Mouse (Mus musculus) stomach, embryonic 15.5 days (tissue): ENCODE data around the gene Slc9b2. TPM values are rescaled to one million over a fixed set of nuclear protein-coding genes. Genes with fewer than 3 reads are reported as not detected.

Experiments used
- ATAC-seq: fragments of 200-750 bp; cut with Nextera tagmentation; 2 replicates; pipeline ENCODE4 v1.8.0; 2017; ENCODE audit warnings: low read depth, moderate number of reproducible peaks, moderate TSS enrichment; ENCODE audit not compliant: insufficient read depth, low FRiP score
- H3K27ac ChIP-seq: fragments of 300-500 bp; sonication (generic); 2 replicates; pipeline ENCODE4 v1.5.1; 2015; ENCODE audit warnings: mild to moderate bottlenecking, inconsistent platforms
- H3K27me3 ChIP-seq: fragments of 300-500 bp; sonication (generic); replicated peaks from 2 replicates; pipeline ENCODE4 v1.6.1; 2015; ENCODE audit warnings: inconsistent platforms
- H3K36me3 ChIP-seq: fragments of 300-500 bp; sonication (generic); 2 replicates; pipeline ENCODE4 v1.6.1; 2015; ENCODE audit warnings: inconsistent platforms
- H3K4me1 ChIP-seq: fragments of 300-500 bp; sonication (generic); 2 replicates; pipeline ENCODE4 v1.6.1; 2015; ENCODE audit warnings: inconsistent platforms
- H3K4me2 ChIP-seq: fragments of 300-500 bp; sonication (generic); 2 replicates; pipeline ENCODE4 v1.6.1; 2015; ENCODE audit warnings: mild to moderate bottlenecking, inconsistent platforms
- H3K4me3 ChIP-seq: fragments of 300-500 bp; sonication (generic); replicated peaks from 2 replicates; pipeline ENCODE4 v1.5.1; 2015; ENCODE audit warnings: inconsistent platforms
- H3K9ac ChIP-seq: fragments of 300-500 bp; sonication (generic); 2 replicates; pipeline ENCODE4 v1.6.1; 2015; ENCODE audit warnings: inconsistent platforms
- H3K9me3 ChIP-seq: fragments of 300-500 bp; sonication (generic); 2 replicates; pipeline ENCODE4 v1.6.1; 2016; ENCODE audit warnings: inconsistent platforms
- WGBS: fragments of 180-500 bp; shearing (Covaris S2); methylation state at CpG from one replicate; pipeline ENCODE4 v1.1.7; 2015; 5-methylcytosine and 5-hydroxymethylcytosine counted together
- polyA plus RNA-seq: library from polyadenylated mRNA; unstranded; fragments of >200 nt; fragmentation: Nextera tagmentation; extraction: Ambion mirVana; gene quantifications from 2 replicates; pipeline ENCODE4 v1.2.1, GENCODE M21; 2015

The Slc9b2 gene
- polyA plus RNA-seq, 1 experiment from 2014 or later: 2.2 TPM

DNA sequence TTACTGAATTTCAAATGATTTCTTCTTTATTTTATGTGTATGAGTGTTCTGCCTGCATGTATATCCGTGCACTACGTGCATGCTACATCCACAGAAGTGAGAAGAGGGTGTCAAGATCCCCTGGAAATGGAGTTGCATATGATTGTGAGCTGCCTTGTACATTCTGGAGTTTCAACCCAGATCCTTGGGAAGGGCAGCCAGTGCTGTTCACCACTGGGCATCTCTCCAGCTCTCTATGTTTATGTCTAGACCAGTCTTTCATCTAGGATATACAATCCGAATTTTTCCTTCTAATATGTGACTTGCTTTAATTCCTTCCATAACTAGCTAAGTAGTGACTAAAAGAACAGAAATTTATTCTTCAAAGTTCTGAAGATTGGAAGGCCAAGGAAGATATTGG is 68.3 kb downstream of the Slc9b2 start:
- Histone ChIP-seq H3K9ac (no peak overlapping the region), H3K4me3 (no peak overlapping the region), H3K4me2 (no peak overlapping the region), H3K27me3 (no peaks in the 10 kb centered on the region), H3K36me3 (no peaks in the 10 kb centered on the region), H3K4me1 (no peaks in the 10 kb centered on the region), H3K9me3 (no peaks in the 10 kb centered on the region), H3K27ac (no peak overlapping the region)
- WGBS: 63% methylated on average over 3 of the region's 3 CpGs
- no peak for ATAC-seq

DNA sequence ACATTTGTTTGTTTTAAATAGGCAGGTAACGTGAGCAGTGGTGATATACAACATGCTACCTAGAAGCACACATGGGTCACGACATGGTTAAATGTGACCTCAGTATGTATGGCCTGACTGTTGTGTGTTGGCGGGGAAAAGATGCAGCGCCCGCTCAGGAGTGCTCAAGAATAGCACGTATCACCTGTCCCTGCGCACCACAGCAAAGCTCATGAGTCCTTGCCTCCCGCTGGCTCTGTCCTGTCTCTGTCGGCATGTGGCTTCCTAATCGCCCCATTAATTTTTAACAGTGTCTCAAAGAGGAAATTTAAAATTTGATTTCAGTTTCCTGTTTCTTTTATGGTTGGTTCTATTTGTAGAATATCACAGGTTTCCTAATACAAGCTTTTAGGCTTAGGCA is 69.9 kb downstream of the Slc9b2 start:
- Histone ChIP-seq H3K9ac (no peak overlapping the region), H3K4me3 (no peak overlapping the region), H3K27me3 (no peaks in the 10 kb centered on the region), H3K36me3 (no peaks in the 10 kb centered on the region), H3K4me2 (no peak overlapping the region), H3K27ac (no peak overlapping the region), H3K4me1 (no peaks in the 10 kb centered on the region), H3K9me3 (no peaks in the 10 kb centered on the region)
- no peak for ATAC-seq
- WGBS: 83% methylated on average over 10 of the region's 10 CpGs

DNA sequence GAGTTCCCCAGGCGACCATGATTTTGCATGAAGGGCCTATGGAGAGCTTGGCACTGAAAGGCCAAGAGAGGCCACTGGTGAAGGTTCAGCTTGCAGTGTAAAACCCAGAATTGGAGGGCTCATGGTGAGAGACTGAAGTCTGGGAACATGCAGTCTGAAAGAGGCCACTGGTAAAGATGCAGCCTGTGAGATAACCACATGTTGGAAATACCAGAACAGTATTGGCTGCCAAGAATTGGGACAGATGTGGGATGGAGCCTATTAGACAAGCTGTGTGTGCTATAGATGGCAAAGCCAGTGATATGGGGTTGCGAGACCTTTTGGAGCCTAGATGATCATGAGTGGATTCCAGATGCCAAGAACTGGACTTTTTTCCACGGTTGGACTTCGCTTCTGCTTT is 72.4 kb downstream of the Slc9b2 start:
- no peak for ATAC-seq
- Histone ChIP-seq H3K27me3 (no peaks in the 10 kb centered on the region), H3K27ac (no peak overlapping the region)

DNA sequence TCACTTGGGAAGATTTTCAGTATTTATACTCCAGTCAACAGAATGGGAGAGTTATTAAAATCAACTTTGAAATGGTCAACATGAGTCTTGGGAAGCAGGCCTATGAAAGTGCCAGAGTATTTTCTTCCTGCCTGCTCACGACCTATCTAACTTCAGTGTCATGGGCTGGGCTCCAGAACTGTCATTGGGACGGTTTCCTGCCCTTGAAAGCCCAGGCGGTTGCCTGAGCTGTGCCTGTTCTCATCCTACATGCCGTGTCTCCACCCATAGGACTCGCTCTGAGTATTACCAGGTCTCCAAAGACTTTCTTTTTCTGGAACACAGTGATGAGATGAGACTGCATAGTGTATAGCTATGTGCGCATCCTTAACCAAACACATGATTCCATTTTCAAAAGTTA is 85.7 kb downstream of the Slc9b2 start:
- H3K27ac ChIP-seq: no peak overlapping the region
- no peaks in the 10 kb centered on the region for H3K27me3 ChIP-seq
- no peaks in the 10 kb centered on the region for H3K9me3 ChIP-seq
- H3K36me3 ChIP-seq: no peaks in the 10 kb centered on the region
- 53% methylated on average over 6 of the region's 6 CpGs for WGBS
- no peak for ATAC-seq
- no peak overlapping the region for H3K9ac ChIP-seq
- no peak overlapping the region for H3K4me2 ChIP-seq
- no peak overlapping the region for H3K4me3 ChIP-seq
- no peaks in the 10 kb centered on the region for H3K4me1 ChIP-seq

More for the DNA sequence above, 72.4 kb downstream of the Slc9b2 start:
- H3K36me3 ChIP-seq: no peaks in the 10 kb centered on the region
- no peak overlapping the region for H3K9ac ChIP-seq
- no peaks in the 10 kb centered on the region for H3K9me3 ChIP-seq
- 90% methylated on average over 4 of the region's 4 CpGs for WGBS
- no peaks in the 10 kb centered on the region for H3K4me1 ChIP-seq
- no peak overlapping the region for H3K4me3 ChIP-seq
- no peak overlapping the region for H3K4me2 ChIP-seq

Other genes with a start within 250 kb of the Slc9b2 start
- gene Cenpe, start 95.2 kb upstream of the Slc9b2 start, polyA plus RNA-seq: 24.2 and 24.4 TPM in 2 replicates
- gene Bdh2, start 26.5 kb upstream of the Slc9b2 start, polyA plus RNA-seq: 6.4 and 7.0 TPM in 2 replicates
- gene Slc9b1, start 40.3 kb downstream of the Slc9b2 start, polyA plus RNA-seq: 0.13 and 0.17 TPM in 2 replicates
- 60.2 and 64.0 TPM in 2 replicates for gene Cisd2, start 116.2 kb downstream of the Slc9b2 start, polyA plus RNA-seq
- 469 and 491 TPM in 2 replicates for gene Ube2d3, start 130.4 kb downstream of the Slc9b2 start, polyA plus RNA-seq
- gene Manba, start 177.9 kb downstream of the Slc9b2 start, polyA plus RNA-seq: 13.5 and 17.5 TPM in 2 replicates